Mouse (Mus musculus): ENCODE data around the gene Olfr893. TPM values are rescaled to one million over a fixed set of nuclear protein-coding genes. Genes with fewer than 3 reads are reported as not detected.
"Not testable (repeated sequence)": the region's sequence is repeated elsewhere in the genome, so short reads cannot be mapped to it uniquely, and the experiment has no call there.

Olfr893 gene
- not detected for total RNA-seq (2021)

- intact Hi-C loops (cut with DNase I): no loop called here
- DNase-seq (ENCODE audit: low spot score in 2 of 2): no peak
Measured at GRCm38 (mm10) chr9:38208065-38208464, at the start of gene Olfr893. Gene Olfr893, plus strand, starts transcription at chr9:38208365.

DNA sequence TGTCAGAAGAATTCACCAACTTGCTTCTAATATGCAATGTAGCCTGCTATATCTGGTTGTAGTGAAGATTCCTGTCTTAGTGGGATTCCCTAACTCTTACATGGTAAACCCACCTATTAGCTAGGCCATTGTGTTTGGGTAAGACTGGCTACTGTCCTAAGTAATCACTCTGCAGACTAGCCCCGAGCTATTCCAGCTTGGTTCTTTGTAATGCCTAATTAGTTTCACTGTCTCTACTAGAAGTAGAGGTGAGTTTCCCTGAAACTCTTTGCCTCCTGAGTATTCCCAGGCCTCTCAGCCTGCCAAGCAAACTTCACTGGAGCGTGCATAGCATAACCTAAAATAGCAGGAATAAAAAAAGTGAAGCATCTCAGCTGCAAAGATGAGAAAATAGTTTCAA, 39.8 kb upstream of the Olfr893 start:
- DNase-seq (ENCODE audit: low spot score in 2 of 2): not testable (repeated sequence)
- intact Hi-C loops (cut with DNase I): loop anchor here (5.0 kb wide), 1 partner anchor 114 kb away; no protein-coding TSS in a partner anchor

DNA sequence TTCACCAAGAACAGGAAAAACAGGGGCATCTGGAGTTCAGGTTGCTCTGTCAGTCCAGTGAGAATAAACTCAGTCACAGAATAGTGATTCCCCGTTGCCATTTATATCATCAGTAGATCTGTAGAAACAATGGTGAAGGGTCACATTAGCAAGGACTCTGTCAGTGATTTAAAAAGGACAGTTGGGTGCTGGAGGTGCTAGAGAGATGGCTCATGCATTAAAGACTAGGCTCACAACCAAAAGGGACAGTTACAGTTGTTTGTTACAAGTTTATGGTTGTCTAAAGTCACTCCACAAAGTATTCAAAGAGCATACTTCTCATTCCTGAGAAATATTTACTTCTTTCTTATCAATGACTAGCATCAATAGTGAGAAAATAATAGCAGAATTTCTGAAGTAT, 27.4 kb upstream of the Olfr893 start, which contains the start of gene Olfr891:
Gene Olfr891 (minus strand): TSS at position 101 of the 400 bp plus-strand sequence.
- intact Hi-C loops (cut with DNase I): no loop called here
- DNase-seq (ENCODE audit: low spot score in 2 of 2): no peak

DNA sequence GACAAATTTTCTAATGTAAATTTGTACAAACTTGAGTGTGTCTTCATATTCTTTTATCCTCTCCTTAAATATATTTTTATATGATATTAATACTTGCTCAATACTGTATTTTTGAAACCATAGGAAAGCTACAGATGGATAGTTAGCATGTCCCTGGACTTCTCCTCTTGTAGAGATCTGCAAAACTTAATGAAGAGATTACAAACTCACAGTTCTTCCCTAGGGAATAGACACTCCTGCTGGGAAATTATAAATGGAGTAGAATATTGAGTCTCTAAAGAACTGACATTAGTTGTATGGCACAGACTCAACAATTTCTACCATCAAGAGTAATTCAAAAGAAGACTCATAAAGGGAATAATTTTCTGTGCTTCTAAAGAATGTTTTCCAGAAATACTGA, 9.6 kb downstream of the Olfr893 start, which contains the start of gene Olfr894:
Gene Olfr894 (plus strand): TSS at position 301 of the 400 bp plus-strand sequence.
- DNase-seq (ENCODE audit: low spot score in 2 of 2): no peak
- intact Hi-C loops (cut with DNase I): no loop called here

DNA sequence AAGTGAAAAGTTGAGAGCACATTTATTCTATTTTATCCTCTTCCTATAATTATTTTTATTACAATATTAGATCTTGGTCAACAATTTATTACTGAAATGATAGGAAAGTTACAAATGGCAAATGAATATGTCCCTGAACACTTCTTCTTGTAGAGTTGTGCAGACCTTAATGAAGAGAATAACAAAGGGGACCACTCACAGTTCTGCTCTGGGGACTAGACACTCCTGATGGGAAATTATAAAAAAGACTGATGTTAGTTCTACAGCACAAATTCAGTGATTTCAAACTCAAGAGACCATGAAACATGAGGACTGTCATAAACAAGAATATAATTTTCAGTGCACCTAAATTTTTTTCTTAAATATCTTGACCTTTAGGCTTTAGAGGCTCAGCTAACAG, 44.3 kb downstream of the Olfr893 start, which contains the start of gene Olfr143:
Gene Olfr143 (plus strand): TSS at position 301 of the 400 bp plus-strand sequence.
- intact Hi-C loops (cut with DNase I): no loop called here
- no peak for DNase-seq (ENCODE audit: low spot score in 2 of 2)

Other genes starting within 250 kb of the Olfr893 start
- not detected for gene Olfr881, start 216.5 kb upstream of the Olfr893 start, total RNA-seq (2021)
- not detected for gene Olfr883, start 182.6 kb upstream of the Olfr893 start, total RNA-seq (2021)
- not detected for gene Olfr884, start 161.8 kb upstream of the Olfr893 start, total RNA-seq (2021)
- gene Olfr885, start 147.0 kb upstream of the Olfr893 start, total RNA-seq (2021): not detected
- not detected for gene Olfr887, start 124.3 kb upstream of the Olfr893 start, total RNA-seq (2021)
- gene Olfr888, start 100.2 kb upstream of the Olfr893 start, total RNA-seq (2021): not detected
- gene Olfr889, start 93.2 kb upstream of the Olfr893 start, total RNA-seq (2021): not detected
- not detected for gene Olfr890, start 65.8 kb upstream of the Olfr893 start, total RNA-seq (2021)
- gene Olfr891, start 27.5 kb upstream of the Olfr893 start, total RNA-seq (2021): not detected
- not detected for gene Olfr894, start 9.7 kb downstream of the Olfr893 start, total RNA-seq (2021)
- not detected for gene Olfr143, start 44.4 kb downstream of the Olfr893 start, total RNA-seq (2021)
- gene Olfr895, start 59.5 kb downstream of the Olfr893 start, total RNA-seq (2021): not detected
- gene Olfr896-ps1, start 82.7 kb downstream of the Olfr893 start, total RNA-seq (2021): not detected
- not detected for gene Olfr25, start 120.7 kb downstream of the Olfr893 start, total RNA-seq (2021)
- gene Olfr898, start 140.0 kb downstream of the Olfr893 start, total RNA-seq (2021): not detected
- gene Olfr250, start 158.5 kb downstream of the Olfr893 start, total RNA-seq (2021): not detected
- not detected for gene Olfr251, start 168.7 kb downstream of the Olfr893 start, total RNA-seq (2021)
- not detected for gene Olfr147, start 193.3 kb downstream of the Olfr893 start, total RNA-seq (2021)
- gene Olfr901, start 221.1 kb downstream of the Olfr893 start, total RNA-seq (2021): not detected
- gene Olfr902, start 239.3 kb downstream of the Olfr893 start, total RNA-seq (2021): not detected